Mouse (Mus musculus) kidney, postnatal 14 days (tissue): ENCODE measurements at regions not wholly inside any gene's neighbourhood (a gene's known extent, or its start where the extent isn't known, plus 50 kb on each side); places are given as distances from the start of the nearest gene placed in this dataset.

ENCODE experiments used
- DNase-seq: peaks from one replicate; pipeline ENCODE4 v3.0.0; 2022; ENCODE audit warnings: mixed read lengths

DNA sequence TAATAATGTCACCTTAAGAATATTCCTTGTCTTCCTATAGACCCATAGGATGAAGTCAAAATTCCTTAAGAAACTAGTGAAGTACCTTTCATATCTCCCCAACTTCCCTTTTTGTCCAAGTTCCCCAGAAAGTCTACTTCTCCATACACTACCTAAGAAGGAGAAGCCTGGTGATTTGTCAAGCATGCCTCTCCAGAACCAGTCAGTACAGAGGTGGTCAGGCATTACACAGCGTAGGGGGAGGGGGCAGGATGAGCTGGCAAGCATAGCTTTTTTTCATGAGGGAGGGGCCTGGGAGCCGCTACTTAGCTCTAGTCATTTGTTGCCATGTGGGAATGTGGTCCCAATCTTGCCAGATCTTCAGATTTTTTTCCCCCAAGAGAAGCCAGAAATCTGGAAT, 54.0 kb upstream of the Satb2 start:
- DNase-seq = no peak

DNA sequence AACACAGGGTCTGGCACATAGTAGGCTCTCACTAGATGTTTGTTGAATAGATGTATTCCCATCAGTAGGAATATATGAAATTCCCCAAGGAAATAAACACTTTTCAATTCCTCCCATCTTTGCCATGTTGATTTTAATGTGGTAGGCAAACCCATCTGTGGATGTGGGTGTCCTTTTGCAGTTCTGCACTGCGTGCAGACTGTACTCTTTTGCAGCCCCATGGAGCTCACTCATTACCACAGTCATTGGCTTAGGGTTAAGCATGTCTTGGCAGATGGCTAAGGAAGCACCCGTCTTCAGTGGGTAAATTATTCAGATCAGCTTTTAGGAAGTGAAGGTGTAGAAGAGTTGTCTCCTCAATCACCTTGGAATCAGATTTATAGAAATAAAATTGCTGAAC, 54.8 kb upstream of the Satb2 start:
- DNase-seq = no peak

DNA sequence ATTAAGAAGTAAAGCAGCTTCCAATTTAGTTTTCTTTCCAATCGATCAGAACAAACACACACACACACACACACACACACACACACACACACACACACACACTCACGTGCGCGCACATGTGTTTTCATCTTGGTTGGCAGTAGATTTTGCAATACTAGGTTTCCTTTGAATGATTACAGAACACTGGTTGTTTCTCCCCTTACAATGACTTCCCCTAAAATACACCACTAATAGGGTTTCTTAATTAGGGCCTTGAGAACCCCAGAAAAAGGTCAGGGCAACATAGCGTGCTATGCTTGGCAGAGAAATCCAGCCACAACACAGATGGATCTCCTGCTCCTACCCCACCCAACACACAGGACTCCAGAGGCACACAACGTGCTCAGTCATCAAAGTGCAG, 56.0 kb upstream of the Satb2 start:
- no peak for DNase-seq

DNA sequence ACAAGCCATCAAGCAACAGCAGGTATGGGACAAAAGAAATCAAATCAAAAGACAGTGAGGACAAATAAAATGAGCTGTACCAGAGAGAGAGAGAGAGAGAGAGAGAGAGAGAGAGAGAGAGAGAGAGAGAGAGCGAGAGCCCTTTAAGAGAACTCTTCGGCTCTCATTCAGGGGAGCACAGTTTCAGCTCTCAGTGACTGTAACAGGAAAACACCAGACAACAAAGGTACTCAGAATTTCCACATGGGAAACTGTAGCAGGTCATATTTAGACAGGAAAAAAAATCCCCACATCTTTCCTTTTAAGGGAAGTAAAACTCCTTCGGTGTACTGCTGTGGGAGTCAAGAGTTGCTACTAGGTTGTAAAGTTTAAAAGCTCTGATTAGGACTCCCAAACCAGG, 57.9 kb upstream of the Satb2 start:
- no peak for DNase-seq

DNA sequence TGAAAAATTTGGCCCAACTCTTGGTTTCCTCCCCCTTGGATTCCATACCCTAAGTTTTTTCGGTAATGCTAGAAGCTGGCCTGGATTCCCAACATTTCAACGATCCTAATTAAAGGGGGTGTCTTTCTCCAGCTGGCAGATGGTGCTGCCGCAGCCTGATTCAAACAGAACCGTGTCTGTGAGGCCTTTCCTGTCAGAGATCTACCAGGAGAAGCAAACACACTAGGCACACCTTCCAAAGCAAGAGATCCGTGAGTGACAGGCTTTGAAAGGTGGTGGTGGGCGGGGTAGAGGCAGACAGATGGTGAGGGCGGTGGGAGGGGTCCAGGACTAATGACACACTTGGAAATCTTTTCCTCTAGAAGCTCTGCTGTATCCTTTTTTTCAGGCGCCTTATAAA, 61.8 kb upstream of the Satb2 start:
- DNase-seq = no peak

DNA sequence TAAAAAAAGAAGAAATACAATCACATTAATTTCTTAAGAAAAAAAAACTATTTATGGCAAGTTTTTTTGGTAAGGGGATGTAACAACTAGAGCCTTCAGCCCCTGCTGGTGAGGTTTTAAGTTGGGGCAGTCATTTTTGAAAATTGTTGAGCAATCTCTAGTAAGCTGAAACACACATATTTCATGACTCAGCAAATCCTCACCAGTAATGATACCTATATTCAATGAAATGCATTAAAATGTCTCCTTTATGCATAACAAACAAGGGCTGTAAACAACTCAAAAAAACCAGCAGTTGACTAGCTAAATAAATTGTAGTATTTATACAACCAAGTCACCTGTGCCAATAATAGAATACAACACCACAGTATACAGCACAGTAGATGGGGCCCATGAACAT, 63.1 kb upstream of the Satb2 start:
- no peak for DNase-seq

DNA sequence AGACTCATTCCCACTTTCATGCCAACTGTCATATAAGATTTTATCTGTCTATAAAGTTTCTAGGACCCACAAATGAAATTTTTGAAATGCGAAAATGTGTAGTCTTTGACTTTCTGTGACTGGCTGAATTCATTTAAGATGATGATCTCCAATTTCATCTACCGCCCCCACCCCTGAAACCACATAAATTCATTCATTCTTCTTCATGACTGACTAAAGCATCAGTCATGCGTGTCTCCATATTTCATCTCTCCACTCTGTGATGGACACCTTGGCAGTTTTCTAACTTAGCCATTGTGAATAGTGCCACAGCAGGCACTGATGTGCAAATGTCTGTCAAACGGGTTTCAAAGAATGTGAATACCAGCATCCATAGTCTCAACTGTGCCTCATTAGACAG, 75.4 kb upstream of the Satb2 start:
- no peak for DNase-seq

DNA sequence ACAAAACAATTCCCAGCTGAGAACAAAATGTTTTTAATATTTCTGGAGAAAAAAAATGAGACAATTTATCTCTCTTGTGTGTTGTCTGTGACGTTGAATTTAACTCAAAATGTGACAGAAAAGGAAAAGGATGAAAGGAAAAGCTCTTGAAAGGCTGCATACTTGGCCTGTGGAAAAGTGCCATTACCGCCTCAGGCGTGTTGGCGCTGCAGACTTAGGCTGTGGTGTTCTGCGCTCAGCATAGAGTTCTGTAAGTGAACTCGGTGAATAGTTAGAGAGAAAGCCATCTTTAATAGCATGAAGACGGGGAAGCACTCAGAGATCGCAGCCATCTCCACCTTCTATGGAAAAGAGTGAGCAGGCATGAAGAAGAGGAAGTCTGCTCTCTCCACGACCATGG, 77.5 kb upstream of the Satb2 start:
- no peak for DNase-seq

DNA sequence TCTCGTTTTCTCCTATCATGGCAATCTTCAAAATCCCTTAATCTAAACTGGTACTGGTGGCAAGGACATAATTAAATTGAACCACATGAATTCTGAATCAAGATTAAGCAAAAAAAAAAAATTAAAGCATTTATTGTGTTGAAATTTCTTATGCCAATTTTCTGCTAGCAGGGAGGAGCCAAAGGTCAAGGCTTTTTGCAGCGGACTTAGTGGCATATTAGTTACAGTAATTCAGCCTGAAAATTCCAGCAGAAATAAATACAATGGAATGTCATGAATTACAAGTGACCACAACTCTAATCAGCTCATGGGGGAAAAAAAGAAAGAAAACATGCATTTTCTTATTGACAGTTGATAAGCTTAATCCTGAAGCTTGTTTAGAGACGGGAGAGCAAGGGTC, 80.8 kb upstream of the Satb2 start:
- DNase-seq = no peak

DNA sequence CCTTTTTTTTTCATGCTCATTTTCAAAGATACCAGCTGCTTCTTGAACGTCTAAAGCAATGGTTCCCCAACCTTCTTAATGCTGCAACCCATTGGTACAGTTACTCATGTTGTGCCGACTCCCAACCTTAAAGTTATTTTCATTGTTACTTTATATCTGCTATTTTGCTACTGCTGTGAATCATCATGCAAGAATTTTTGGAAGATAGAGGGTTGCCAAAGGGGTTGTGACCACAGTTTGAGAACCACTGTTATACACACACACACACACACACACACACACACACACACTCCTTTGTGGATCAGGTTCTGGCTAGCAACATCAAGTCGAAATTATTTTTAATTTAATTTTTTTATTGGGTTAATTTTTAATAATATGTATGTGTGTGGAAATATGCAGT, 96.8 kb upstream of the Satb2 start:
- DNase-seq = no peak

DNA sequence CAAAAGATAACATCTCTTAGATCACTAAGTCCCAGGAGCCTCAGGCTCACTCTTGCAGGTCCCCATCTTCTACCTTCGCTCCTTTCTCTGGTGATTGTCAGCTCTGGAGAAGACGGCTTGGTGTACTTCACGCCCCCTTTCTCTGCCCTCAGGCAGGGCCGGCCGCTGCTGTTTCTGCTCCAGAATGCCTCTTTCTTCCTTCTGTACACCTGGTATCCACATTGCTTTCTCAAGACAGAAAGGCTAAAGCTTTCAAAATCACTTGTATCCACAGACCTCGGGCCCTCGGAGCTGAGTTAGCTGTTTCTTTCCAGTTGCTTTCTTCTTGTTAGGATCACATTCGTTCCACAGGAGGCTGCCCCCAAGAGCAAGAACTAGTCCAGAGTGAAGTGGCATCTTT, 98.2 kb upstream of the Satb2 start:
- DNase-seq = no peak

DNA sequence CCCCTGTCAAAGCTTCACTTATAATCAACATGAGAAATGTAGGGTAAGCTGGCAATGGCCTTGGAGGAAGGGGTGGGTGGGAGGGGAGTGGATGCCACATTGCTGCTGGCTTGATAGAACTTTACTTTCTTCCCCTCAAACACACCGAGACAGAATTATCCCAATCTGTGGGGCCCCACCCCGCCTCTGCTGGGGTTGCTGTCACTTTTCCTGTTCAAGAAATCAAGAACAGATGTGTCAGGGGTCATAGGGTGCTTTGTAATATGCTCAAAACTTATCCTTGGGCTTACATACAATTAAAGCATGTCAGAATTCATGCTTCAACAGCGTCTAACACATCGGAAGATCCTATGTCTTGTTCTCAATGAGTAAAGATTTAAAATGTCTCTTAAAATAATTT, 101.9 kb upstream of the Satb2 start:
- DNase-seq = no peak

DNA sequence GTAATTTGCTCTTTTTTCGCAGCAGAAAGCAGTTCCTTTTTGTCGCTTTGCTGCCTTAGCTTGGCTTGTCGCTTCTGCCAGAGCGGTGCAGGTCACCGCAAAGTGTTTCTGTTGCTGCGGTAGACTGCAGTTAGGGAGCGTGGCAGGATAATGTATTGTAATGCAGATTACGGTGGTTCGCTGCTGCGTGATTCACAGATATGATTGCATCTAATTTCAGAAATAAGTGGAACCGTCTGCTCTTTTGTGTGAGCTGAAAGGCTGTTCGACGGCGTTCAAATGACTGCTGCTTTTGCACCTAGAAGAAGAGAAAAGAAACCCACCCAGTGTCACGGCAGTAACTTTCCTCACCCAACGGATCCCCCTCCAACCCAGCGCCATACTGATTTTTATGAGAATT, 104.7 kb upstream of the Satb2 start:
- DNase-seq = no peak

DNA sequence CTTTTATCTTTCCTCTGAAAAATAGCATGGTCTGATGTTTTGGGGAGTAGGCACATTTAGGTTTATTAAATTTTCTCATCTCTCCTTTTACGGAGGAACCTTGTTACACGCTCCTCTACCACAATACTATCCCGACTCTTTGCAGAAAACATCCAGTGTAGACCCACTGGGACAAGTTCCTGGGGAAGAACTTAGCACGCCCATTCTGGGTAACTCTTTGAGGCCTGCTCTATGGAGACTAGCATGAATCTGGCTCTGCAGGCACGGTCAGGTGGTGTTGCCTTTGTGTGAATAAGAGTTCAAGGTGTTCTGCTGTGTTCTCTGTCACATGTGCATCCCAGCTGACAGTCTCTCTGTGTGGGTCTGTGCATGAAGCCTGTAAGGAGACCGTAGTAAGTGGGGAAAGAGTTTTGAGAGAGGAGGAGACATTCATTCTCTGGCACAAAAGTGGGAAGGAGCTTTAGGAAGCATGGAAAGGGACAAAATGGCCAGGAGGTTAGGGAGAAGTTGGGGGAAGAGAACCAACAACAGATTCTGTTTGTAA, 105.2 kb upstream of the Satb2 start:
- DNase-seq = no peak

DNA sequence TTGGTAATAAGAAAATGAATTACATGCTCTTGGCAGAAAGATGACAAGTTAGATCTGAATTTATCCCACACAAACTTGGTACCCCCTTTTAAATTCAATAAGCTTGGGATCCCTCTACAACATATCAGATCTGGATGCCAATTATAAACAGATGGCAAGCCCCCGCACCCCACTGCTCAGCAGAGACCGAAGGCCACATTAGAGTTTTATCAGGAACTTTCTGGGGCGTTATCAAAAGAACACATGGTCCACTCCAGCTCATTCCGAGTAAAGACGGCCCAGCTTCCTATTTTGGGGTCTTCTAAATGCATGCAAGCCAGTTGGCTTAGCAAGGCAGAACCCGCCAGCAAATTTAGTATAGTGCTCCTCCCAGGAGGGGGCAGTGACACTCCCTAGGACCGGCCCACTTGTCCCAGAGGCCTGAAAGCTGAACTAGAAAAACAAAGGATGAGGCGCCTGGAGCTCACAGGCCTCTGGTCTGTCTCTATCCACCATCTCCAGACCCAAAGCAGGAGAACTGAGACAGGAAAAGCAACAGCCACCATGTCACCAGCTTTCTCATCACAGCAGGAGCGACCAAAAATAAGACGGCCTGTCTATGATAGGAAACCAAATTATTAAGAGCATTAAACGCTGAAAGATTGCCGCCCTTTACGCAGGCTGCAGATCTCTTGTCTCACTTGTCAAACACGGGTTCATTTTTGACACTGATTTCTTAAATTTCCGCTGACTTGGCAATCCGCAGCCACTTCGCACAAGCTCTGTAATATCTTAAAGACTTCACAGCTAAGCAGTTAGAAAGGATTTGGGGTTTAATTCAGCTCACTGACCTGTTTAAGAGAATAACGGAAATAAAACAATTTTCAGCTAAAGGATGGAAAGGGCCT, 117.2 kb upstream of the Satb2 start:
- no peak for DNase-seq

DNA sequence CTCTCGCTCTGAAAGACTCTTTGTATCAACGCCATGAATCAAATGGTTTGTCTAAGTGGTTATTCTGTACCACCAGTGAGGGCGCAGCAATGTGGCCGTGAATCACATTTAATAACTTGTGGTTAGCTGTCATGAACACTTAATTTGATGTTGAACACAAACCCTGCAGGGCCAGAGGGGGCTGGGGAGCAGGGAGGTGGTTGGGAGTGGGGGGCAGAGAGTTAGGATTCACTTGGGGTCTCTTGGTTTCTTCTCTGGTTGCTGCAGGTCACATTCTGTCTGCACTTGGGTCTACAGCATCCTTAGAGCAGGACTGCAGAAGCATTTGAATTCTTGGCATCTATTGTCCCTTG, 117.8 kb upstream of the Satb2 start:
- DNase-seq = no peak

DNA sequence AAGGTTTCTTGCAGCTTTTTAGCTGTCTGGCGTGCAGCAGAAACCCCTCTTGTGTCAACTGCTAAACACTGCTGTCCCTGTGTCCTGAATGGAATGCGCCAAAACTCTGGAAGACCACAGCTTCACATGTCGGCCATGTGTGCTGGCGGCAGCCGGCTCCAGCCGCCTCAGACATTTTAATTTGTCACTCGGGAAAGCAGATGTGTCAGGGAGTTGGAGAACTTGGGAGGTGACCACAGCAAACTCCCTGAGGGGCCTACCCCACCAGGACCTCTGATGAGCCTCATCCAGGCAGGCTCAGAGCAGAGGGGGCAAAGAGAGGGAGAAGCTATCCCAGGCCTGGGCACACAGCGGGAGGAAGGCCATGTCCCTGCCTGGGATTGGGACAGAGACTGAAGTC, 118.3 kb upstream of the Satb2 start:
- DNase-seq = no peak

DNA sequence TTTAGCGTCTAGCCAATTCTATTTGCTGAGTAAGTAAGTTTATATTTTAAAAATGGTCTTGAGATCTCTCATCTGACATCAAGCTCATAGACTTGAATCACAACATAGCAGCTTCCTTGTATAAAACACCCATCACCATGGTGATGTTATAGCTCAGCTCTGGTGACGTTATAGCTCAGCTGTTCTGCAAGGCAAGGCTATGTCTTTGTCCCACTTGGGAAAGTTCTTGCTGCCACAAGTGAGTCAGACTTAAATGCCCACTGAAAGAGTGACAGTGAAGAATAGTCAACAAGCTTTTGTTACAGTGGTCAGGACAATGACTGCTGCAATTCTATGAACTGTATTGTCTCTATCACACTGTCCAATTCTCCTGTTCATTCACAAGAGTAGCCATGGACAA, 122.2 kb upstream of the Satb2 start:
- DNase-seq = no peak

DNA sequence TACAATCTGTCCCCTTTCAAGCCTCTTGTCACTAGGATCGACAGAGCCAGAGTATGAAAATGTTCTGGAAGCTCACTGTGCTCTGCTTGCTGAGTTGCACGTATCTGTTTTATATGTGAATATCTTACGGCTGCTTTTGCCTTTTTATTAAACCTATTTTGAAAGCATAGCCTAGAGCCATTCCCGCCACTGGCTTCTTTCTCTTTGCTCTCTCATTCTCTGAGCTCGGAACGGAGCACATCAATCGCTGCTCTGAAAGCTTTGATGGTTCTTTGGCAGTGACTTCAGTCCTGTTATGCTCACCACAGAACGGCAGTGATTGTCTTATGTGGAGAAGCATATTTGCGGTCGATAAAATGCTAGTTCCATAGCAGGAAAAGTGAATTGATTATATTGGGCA, 128.9 kb upstream of the Satb2 start:
- DNase-seq = no peak

DNA sequence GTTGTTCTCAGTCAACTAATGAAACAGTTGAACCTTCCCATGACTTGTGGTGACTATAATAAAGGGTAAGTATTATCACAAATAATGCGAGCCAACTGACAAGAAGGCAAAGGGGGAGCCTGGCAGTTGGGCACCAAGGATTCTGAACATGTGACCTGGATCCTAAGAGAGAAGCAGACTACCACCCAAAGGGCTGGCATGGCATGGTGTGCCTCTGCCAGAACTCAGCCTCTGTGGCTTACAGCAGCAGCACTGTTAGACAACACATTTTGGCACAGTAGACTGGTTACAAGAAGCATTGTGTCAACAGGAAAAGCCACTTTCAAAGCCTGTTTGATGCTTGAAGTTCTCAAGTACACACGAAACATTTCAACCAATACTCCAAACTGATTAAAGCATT, 142.2 kb upstream of the Satb2 start:
- no peak for DNase-seq

DNA sequence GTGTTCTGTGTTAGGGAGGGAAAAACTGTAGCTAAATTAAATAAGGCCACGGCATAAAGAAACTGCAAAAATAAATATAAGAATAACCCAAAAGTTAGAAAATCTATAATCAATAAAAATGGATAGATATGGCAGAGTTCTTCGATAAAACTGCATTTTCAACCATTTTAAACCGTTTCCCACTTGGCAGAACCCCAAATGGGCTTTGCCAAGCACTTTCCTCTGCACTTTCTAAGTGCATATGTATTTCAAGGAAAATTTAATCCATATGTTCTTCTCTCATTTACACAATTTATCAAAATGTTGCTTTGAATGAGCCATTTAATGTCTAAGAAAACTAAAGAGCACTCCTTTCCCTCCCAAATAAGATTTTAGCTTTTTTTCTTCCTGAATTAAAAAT, 165.7 kb upstream of the Satb2 start:
- no peak for DNase-seq

DNA sequence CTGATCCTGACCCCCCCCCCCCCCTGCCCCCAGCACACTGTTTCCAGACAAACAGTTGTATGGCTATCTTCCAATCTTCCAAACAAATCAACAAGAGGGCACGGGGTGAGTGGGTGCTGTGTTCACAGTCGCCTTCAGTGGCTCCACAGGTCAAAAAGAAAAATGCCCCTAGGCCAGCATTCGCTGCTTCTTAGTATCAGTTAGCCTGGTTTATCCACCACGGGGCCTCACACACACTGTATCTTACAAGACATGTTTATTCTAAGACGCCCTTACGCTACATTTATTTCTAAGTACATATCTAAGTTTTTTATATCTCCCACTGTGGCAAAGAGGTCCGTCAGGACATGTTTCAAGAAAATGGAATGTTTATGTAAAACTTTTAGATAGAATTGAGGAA, 177.4 kb upstream of the Satb2 start:
- DNase-seq = no peak

DNA sequence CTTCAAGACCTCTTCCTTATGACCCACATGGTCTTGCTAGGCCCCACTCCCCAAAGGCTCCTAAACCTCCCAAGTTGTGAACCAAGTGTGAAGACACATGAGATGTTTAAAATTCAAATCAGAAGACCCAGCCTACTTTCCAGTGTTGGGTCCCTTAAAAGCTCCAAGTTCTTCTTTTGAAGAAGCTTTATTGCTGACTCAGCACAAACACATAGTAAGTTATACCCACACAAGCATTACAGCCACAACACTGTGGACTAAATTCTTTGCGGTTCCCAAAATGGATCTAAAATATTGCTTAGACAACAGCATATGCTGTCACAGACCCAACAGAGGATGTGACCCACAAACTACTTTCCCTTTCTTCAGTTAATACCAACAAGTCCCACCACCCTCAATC, 186.0 kb upstream of the Satb2 start:
- no peak for DNase-seq

DNA sequence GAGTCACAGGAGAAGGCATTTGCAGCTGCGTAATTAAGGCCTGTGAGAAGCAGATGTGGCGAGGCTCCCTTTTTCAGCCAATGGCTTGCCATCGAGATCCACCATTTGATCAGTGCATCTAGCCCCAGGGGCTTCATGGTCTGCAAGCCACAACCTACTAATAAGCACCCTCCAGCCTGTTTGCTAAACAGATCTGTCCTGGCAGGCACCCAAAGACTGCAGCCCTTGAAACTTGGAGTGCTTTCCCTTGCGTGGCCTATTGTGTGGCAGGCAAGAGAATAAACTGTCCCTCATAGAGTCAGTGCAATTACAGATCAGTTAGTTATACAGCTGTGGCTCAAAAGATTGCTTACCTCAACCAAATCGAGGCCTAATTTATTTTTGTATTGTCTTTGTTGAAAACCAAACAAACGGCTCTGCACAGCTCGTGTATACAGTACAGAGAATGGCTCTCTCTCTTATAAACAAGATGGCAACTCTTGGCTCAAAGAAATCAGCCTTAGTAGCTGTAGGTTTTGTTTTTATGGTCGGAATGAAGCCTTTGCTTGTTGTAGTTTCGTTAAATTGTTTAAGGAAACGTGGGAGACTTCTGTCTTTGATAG, 195.9 kb upstream of the Satb2 start:
- no peak for DNase-seq

DNA sequence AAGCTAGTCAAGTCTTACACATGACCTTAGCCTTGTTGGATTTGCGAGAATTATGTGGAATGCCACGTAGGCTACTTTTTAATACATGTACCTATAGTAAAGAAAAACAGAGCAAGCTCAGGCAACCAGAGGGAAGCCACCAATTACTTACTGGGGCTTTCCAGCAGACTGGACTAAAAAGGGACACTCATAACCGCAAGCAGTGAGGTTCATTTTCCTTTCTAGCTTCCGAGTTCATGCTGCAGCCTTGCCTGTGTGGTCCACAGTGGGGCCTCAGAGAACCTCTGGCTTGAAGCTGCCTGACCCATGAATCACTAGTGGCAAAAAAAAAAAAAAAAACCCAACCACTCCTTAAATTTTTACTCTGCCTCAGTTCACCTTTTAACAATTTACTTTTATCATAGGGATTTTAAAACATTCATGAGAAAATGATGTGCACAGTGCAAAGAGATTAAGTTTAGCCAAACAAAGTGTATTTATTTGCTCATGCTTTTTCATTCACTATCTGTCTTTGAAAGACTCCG, 188.6 kb upstream of the 1700066M21Rik start:
- DNase-seq = no peak
